Mouse (Mus musculus) CD4-positive, CD25-positive, alpha-beta regulatory T cell, adult 4 months (primary cell): ENCODE measurements around the gene Krt1. TPM values are rescaled to one million over a fixed set of nuclear protein-coding genes. Genes with fewer than 3 reads are reported as not detected.

Experiments used
- ATAC-seq: one replicate; pipeline ENCODE4 v1.8.0; 2017
- polyA plus RNA-seq, 2 experiments: library from polyadenylated mRNA; unstranded; fragments of 100-300 nt; shearing (Covaris generic); gene quantifications; one replicate each; pipeline ENCODE4 v1.2.1; 2017

Krt1 gene
- not detected for polyA plus RNA-seq

GRCm38 (mm10) chr15:101850694-101851093 is at the start of gene Krt1:
Gene Krt1 (minus strand): TSS chr15:101850794.
- no peak for ATAC-seq

- no peak for ATAC-seq
Observed at GRCm38 (mm10) chr15:101895216-101895615, 44.6 kb upstream of the Krt1 start.

GRCm38 (mm10) chr15:101892820-101893219 is 42.2 kb upstream of the Krt1 start, which contains the start of gene Krt76:
Gene Krt76 (minus strand): TSS chr15:101892920.
- no peak for ATAC-seq

- ATAC-seq, result no peak
Observed at GRCm38 (mm10) chr15:101879776-101880175, 29.2 kb upstream of the Krt1 start.

- no peak for ATAC-seq
Observed at GRCm38 (mm10) chr15:101878041-101878440, 27.4 kb upstream of the Krt1 start.

GRCm38 (mm10) chr15:101874383-101874782 is 23.8 kb upstream of the Krt1 start:
- no peak for ATAC-seq

GRCm38 (mm10) chr15:101873231-101873630 is 22.6 kb upstream of the Krt1 start:
- no peak for ATAC-seq

- ATAC-seq, result no peak
Observed at GRCm38 (mm10) chr15:101869431-101869830, 18.8 kb upstream of the Krt1 start, which contains the start of gene Krt77. Gene Krt77 (minus strand): TSS chr15:101869705.

- ATAC-seq, result no peak
Observed at GRCm38 (mm10) chr15:101866754-101867153, 16.2 kb upstream of the Krt1 start.

- ATAC-seq, result no peak
Observed at GRCm38 (mm10) chr15:101860421-101861130, 10.0 kb upstream of the Krt1 start.

- ATAC-seq, result no peak
Observed at GRCm38 (mm10) chr15:101859735-101860170, 9.2 kb upstream of the Krt1 start.

GRCm38 (mm10) chr15:101858673-101859425 is 8.3 kb upstream of the Krt1 start:
- no peak for ATAC-seq

- no peak for ATAC-seq
Observed at GRCm38 (mm10) chr15:101856696-101857095, 6.1 kb upstream of the Krt1 start.

GRCm38 (mm10) chr15:101855732-101856131 is 5.1 kb upstream of the Krt1 start:
- no peak for ATAC-seq

- ATAC-seq, result no peak
Observed at GRCm38 (mm10) chr15:101854294-101854693, 3.7 kb upstream of the Krt1 start.

- ATAC-seq, result no peak
Observed at GRCm38 (mm10) chr15:101852571-101852970, 2.0 kb upstream of the Krt1 start.

- peak; percentile 75 for ATAC-seq
Observed at GRCm38 (mm10) chr15:101845971-101846403, 4.6 kb downstream of the Krt1 start.

GRCm38 (mm10) chr15:101843192-101843591 is 7.4 kb downstream of the Krt1 start:
- no peak for ATAC-seq

GRCm38 (mm10) chr15:101834784-101835328 is 15.7 kb downstream of the Krt1 start:
- no peak for ATAC-seq

GRCm38 (mm10) chr15:101833131-101833530 is 17.5 kb downstream of the Krt1 start:
- no peak for ATAC-seq

- no peak for ATAC-seq
Observed at GRCm38 (mm10) chr15:101829441-101829840, 21.2 kb downstream of the Krt1 start.

GRCm38 (mm10) chr15:101821786-101822185 is 28.8 kb downstream of the Krt1 start:
- ATAC-seq, result no peak

- ATAC-seq, result no peak
Observed at GRCm38 (mm10) chr15:101817875-101818274, 32.7 kb downstream of the Krt1 start, which contains the start of gene Krt2. Gene Krt2 (minus strand): TSS chr15:101818169.
